Mouse (Mus musculus) kidney, embryonic 14.5 days (tissue): ENCODE data around the gene Usp6nl. TPM values are rescaled to one million over a fixed set of nuclear protein-coding genes. Genes with fewer than 3 reads are reported as not detected.

ENCODE experiments used
- ATAC-seq: fragments of 200-750 bp; cut with Nextera tagmentation; 2 replicates; pipeline ENCODE4 v1.8.0; 2017; ENCODE audit warnings: moderate number of reproducible peaks, mild to moderate bottlenecking, moderate TSS enrichment, moderate library complexity; ENCODE audit not compliant: low FRiP score, low TSS enrichment
- H3K27ac ChIP-seq: fragments of 300-500 bp; sonication (generic); 2 replicates; pipeline ENCODE4 v1.5.1; 2014; ENCODE audit warnings: low read depth, mild to moderate bottlenecking, low read length, moderate library complexity, mixed read lengths
- H3K27me3 ChIP-seq: fragments of 300-500 bp; sonication (generic); 2 replicates; pipeline ENCODE4 v1.6.1; 2014; ENCODE audit warnings: mild to moderate bottlenecking, low read length; ENCODE audit not compliant: control insufficient read depth, insufficient read depth
- H3K36me3 ChIP-seq: fragments of 300-500 bp; sonication (generic); 2 replicates; pipeline ENCODE4 v1.6.1; 2014; ENCODE audit warnings: low read length, mixed read lengths; ENCODE audit not compliant: control insufficient read depth, insufficient read depth
- H3K4me1 ChIP-seq: fragments of 300-500 bp; sonication (generic); 2 replicates; pipeline ENCODE4 v1.6.1; 2014; ENCODE audit warnings: low read length, mixed read lengths; ENCODE audit not compliant: control insufficient read depth, insufficient read depth
- H3K4me2 ChIP-seq: fragments of 300-500 bp; sonication (generic); replicated peaks from 2 replicates; pipeline ENCODE4 v1.6.1; 2014; ENCODE audit warnings: low read depth, mild to moderate bottlenecking, low read length
- H3K4me3 ChIP-seq: fragments of 300-500 bp; sonication (generic); 2 replicates; pipeline ENCODE4 v1.5.1; 2014; ENCODE audit warnings: mild to moderate bottlenecking, low read length
- H3K9ac ChIP-seq: fragments of 300-500 bp; sonication (generic); 2 replicates; pipeline ENCODE4 v1.6.1; 2014; ENCODE audit warnings: low read depth, mild to moderate bottlenecking, low read length, moderate library complexity
- H3K9me3 ChIP-seq: fragments of 300-500 bp; sonication (generic); 2 replicates; pipeline ENCODE4 v1.6.1; 2016; ENCODE audit warnings: low read length; ENCODE audit not compliant: control insufficient read depth
- WGBS: fragments of 180-500 bp; shearing (Covaris S2); extraction: QIAGEN DNeasy Blood & Tissue Kit; methylation state at CpG from one replicate; pipeline ENCODE4 v1.1.7; 2014; 5-methylcytosine and 5-hydroxymethylcytosine counted together
- polyA plus RNA-seq: library from polyadenylated mRNA; unstranded; fragments of >200 nt; fragmentation: Nextera tagmentation; extraction: Ambion mirVana; gene quantifications from 2 replicates; pipeline ENCODE4 v1.2.1, GENCODE M21; 2014

Usp6nl gene
- polyA plus RNA-seq, 1 experiment from 2014 or later: 15.9 TPM

DNA sequence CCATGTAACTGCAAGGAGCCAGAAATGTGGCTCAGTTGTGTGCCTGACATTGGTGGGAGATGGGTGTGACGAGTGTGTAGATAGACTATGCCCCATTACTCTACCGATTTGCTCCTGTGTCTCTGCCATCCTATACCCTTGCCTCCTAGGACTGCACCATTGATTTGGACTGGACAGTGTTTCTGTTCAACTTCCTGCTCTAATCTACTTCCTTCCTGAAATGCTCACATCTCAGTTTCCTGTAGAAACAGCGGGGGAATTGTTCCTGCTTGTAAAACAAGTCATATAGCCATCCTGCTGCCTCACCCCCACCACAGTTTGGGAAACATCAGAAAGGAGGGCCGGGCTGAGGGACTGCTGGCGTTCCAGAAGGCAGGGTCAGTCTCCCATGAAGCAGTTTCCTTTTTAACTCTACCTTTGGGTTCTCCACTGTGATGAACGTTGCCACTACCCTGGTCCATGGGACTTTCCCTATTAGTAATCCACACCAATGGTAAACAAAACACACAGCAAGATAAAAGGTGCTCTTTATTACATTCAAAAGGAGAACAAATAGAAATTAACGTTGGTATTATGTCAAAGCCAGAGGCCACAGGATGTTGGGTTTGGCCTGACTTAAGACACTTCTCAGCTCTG, 27.4 kb upstream of the Usp6nl start:
- Histone ChIP-seq H3K9ac (no peak overlapping the region), H3K4me3 (no peak overlapping the region), H3K4me2 (no peak overlapping the region), H3K4me1 (no peaks in the 10 kb centered on the region), H3K27ac (no peak overlapping the region), H3K9me3 (no peaks in the 10 kb centered on the region), H3K27me3 (no peaks in the 10 kb centered on the region), H3K36me3 (no peaks in the 10 kb centered on the region)
- ATAC-seq: no peak
- 46% methylated on average over 7 of the region's 7 CpGs for WGBS

DNA sequence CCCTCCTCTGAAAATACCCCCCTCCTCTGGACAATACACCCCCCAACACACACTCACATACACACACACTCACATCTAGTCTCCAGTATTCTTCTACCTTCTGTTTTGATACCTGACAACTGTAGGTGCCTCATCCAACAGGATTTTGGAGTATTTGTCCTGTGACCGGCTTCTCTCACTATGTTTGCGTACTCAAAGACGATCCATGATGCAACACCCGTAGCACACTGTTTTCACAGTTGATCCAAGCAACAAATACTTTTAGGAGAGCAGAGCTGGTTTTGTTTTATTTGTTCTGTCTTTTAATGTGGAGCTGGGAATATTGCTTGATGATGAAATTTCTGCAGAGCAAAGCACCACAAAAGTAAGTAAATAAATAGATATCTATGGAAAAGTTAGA, 17.7 kb upstream of the Usp6nl start:
- Histone ChIP-seq H3K27ac (no peak overlapping the region), H3K9me3 (no peaks in the 10 kb centered on the region), H3K4me1 (no peaks in the 10 kb centered on the region), H3K4me3 (no peak overlapping the region), H3K4me2 (no peak overlapping the region), H3K9ac (no peak overlapping the region), H3K36me3 (no peaks in the 10 kb centered on the region), H3K27me3 (no peaks in the 10 kb centered on the region)
- WGBS: 98% methylated on average over 4 of the region's 4 CpGs
- no peak for ATAC-seq

DNA sequence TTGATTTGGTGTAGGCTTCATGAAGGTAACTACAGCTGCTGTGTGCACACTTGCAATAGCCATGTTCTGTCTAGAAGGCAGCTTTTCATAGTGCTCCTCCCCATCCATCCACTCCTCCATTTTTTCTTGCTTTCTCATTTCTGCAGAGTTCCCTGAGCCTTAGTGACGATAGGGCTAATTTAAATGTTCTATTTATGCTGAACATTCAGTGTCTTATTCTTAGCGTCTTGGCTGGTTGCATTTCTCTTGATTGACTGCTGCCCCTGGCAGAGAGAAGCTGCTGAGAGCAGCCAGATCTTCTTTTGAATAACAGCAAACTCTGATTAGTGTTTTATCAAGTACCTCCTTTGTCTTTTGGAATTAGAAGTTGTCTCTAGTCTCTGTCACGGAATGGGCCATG, 15.6 kb upstream of the Usp6nl start:
- Histone ChIP-seq H3K9me3 (no peaks in the 10 kb centered on the region), H3K9ac (no peak overlapping the region), H3K4me1 (no peaks in the 10 kb centered on the region), H3K27ac (no peak overlapping the region), H3K4me2 (no peak overlapping the region), H3K27me3 (no peaks in the 10 kb centered on the region), H3K4me3 (no peak overlapping the region), H3K36me3 (no peaks in the 10 kb centered on the region)
- no peak for ATAC-seq
- WGBS: 91% methylated on average over 3 of the region's 3 CpGs

DNA sequence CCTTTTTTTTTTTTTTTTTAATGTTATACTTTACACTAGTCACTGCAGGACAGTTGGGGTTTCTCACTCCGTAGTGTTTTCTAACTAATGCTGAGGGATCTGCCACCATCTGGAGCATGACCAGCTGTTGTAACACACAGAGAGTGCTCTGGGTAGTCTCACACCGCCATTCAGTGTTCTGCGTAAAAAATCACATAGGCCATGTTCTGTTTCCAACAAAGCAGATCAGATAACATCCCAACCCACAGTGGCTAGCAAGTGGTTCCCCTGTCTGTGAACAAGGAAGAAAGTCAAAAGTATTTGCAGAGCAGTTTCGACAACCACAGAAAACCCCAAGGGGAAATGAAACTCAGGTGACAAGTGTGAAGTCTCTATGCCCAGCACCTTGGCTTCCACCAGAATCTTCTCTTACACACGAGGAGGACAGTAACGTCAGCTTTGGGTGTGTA, 13.1 kb upstream of the Usp6nl start:
- WGBS: 71% methylated on average over 6 of the region's 6 CpGs

DNA sequence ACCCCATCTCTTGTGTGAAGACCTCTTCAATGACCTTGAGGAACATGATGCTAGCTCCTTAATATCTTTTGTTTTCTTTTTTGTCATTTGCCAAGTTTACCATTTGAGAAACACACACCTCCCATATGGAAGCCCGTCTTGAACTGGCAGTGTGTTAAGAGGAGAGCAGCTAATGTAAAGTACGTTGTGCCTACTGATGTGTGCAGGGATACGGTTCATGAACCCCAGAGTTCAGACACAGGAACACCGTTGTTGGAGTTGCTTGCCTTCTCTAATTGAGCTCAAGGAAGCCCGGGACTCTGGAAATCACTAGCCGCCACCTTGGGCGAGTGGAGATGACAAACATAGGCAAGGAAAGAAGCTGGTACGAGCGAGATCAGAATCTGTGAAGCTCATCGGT, 9.7 kb upstream of the Usp6nl start:
- H3K36me3 ChIP-seq: no peaks in the 10 kb centered on the region
- H3K4me2 ChIP-seq: no peak overlapping the region; the same call in 1 of the 2 replicates
- 45% methylated on average over 10 of the region's 10 CpGs for WGBS
- no peaks in the 10 kb centered on the region for H3K27me3 ChIP-seq
- H3K4me3 ChIP-seq: no peak overlapping the region; the same call in 1 of the 2 replicates
- no peaks in the 10 kb centered on the region for H3K9me3 ChIP-seq
- no peak overlapping the region for H3K9ac ChIP-seq
- peak; percentile 91 for ATAC-seq
- H3K27ac ChIP-seq: peak overlapping the region; percentile 42; the same call in 1 of the 2 replicates
- 0 out of 2 replicates have a peak, but pooled peaks cover 4% of the 10 kb centered on the region for H3K4me1 ChIP-seq

More for the DNA sequence above, 13.1 kb upstream of the Usp6nl start:
- Histone ChIP-seq H3K9ac (no peak overlapping the region), H3K4me3 (no peak overlapping the region), H3K27ac (no peak overlapping the region), H3K9me3 (no peaks in the 10 kb centered on the region), H3K27me3 (no peaks in the 10 kb centered on the region), H3K4me1 (0 out of 2 replicates have a peak, but pooled peaks cover 4% of the 10 kb centered on the region), H3K4me2 (no peak overlapping the region), H3K36me3 (no peaks in the 10 kb centered on the region)
- no peak for ATAC-seq

DNA sequence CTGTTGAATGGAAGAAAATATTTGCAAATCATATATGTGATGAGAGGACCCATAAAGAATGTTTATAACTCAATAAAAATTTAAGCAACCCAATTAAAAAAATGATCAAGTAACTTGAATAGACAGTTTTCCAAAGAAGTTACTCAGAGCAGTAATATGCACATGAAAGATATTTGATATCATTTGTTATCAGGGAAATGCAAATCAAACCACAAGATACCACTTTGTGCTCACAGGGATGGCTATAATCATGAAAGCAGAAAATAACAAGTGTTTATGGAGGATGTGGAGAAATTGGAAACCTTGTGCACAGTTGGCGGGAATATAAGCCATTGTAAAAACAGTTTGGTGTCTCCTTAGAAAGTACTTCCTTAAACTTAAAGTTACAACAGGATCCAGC, 8.7 kb upstream of the Usp6nl start:
- 0 out of 2 replicates have a peak, but pooled peaks cover 4% of the 10 kb centered on the region for H3K4me1 ChIP-seq
- no peaks in the 10 kb centered on the region for H3K9me3 ChIP-seq
- no peak for ATAC-seq
- H3K36me3 ChIP-seq: no peaks in the 10 kb centered on the region
- H3K9ac ChIP-seq: no peak overlapping the region
- no peak overlapping the region for H3K27ac ChIP-seq
- no peaks in the 10 kb centered on the region for H3K27me3 ChIP-seq
- 84% methylated on average over 1 of the region's 1 CpGs for WGBS
- no peak overlapping the region for H3K4me2 ChIP-seq
- H3K4me3 ChIP-seq: no peak overlapping the region

DNA sequence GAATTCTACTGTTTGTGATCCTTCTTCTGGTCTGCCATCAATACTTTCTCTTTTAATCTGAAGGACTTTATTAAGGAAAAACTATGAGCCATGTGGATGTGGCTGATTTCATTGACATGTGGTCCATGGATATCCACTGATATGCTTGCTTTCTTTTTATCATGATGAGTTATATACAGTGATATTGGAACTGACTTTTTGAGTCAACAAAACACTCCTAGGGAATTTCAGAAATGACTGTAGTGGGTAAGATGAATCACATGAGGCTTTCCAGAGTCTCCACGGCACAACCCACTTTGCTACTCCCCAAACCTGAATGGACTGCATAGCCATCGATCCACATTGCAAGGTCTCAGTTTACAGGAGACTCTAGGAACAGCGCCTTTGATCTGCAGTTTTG, 2.3 kb upstream of the Usp6nl start:
- ATAC-seq: no peak
- Histone ChIP-seq H3K4me2 (no peak overlapping the region), H3K27ac (no peak overlapping the region), H3K4me3 (no peak overlapping the region), H3K4me1 (peaks cover 16% of the 10 kb centered on the region; the same call in 1 of the 2 replicates), H3K9me3 (no peaks in the 10 kb centered on the region), H3K9ac (no peak overlapping the region), H3K27me3 (no peaks in the 10 kb centered on the region), H3K36me3 (no peaks in the 10 kb centered on the region)
- WGBS: 68% methylated on average over 3 of the region's 3 CpGs

DNA sequence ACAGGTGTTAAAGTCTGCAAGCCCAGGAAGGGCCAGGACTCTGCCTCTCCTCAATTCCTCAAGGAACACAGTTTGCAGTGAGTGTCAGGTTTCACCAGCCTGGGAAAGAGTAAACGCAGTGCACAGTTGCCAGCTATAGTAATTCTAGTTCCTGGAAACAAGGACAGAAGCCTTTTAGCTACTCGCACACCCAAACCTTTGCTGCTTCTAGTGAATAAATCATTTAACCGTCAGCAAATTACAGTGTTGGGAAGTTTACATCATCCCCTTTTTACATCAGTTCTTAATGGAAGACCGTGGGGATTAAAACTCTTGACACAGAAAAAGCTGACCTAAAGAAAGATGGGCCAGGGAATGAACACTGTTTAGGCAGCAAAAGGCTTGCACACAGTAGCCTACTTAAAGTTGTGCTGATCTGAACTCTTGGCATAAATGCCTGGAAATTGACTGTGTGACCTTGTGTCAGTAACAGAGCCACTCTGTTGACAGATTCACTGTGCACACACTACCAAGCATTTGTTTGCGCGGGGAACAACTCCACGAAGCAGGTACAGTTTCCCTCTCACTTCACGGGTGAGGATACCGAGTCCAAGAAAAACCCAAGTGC, 595 bp upstream of the Usp6nl start:
- 1% methylated on average over 9 of the region's 9 CpGs for WGBS
- Histone ChIP-seq H3K36me3 (no peaks in the 10 kb centered on the region), H3K4me2 (peak overlapping the region; percentile 62), H3K9me3 (no peaks in the 10 kb centered on the region), H3K27me3 (no peaks in the 10 kb centered on the region), H3K27ac (peak overlapping the region; percentile 99), H3K9ac (peak overlapping the region; percentile 95), H3K4me1 (peaks cover 16% of the 10 kb centered on the region; the same call in 1 of the 2 replicates), H3K4me3 (peak overlapping the region; percentile 91)
- peak; percentile 57 for ATAC-seq

DNA sequence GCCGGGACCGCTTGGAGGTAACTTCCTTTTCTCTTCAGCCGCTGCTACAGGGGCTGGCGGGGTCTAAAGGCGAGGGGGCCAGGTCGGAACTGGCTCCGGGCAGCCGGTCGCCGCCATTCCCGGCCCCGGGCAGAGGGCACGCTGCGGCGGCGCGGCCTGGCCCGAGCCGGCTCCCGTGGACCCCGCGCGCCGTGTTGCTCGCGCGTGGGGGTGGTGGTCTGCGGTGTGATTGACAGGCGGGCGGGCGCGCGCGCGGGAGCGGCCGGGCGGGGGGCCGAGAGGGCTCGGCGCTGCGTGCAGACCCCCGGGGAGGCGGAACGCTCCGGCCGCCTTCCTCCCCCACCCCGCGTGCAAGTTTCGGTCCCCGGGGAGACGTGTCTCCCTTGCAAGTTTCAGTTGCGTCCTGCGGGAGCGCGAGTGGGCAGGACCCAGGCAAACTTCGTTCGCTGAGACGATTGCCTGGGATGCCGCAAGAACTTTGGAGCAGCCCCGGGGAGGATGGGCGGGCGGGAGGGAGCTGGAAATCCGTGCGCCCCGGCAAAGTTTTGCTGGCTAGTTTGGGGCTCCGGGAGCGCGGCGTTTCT, 563 bp downstream of the Usp6nl start:
- Histone ChIP-seq H3K9ac (peak overlapping the region; percentile 95), H3K27me3 (no peaks in the 10 kb centered on the region), H3K36me3 (no peaks in the 10 kb centered on the region), H3K9me3 (no peaks in the 10 kb centered on the region), H3K4me1 (peaks cover 16% of the 10 kb centered on the region; the same call in 1 of the 2 replicates), H3K27ac (peak overlapping the region; percentile 99), H3K4me3 (peak overlapping the region; percentile 91), H3K4me2 (peak overlapping the region; percentile 62)
- peak; percentile 75 for ATAC-seq
- 1% methylated on average over 63 of the region's 70 CpGs for WGBS
